Mouse (Mus musculus): Measurements from ENCODE around the gene Rps8. TPM values are rescaled to one million over a fixed set of nuclear protein-coding genes. Genes with fewer than 3 reads are reported as not detected.
"Not testable (repeated sequence)": the region's sequence is repeated elsewhere in the genome, so short reads cannot be mapped to it uniquely, and the experiment has no call there.

Rps8 gene
- 668 and 669 TPM in 2 replicates for polyA plus RNA-seq (2016; fragmentation: Nextera tagmentation; extraction: Ambion mirVana)

- Histone ChIP-seq H3K4me1 (peaks cover 21% of the 10 kb centered on the region), H3K27me3 (no peaks in the 10 kb centered on the region), H3K9me3 (no peaks in the 10 kb centered on the region), H3K4me3 (replicated peaks) (peak within 1 kb of the TSS; percentile 96), H3K9ac (peak within 1 kb of the TSS; percentile 99), H3K4me2 (peak within 1 kb of the TSS; percentile 68), H3K36me3 (replicated peaks) (peaks cover 61% of the 10 kb centered on the region), H3K27ac (peak within 1 kb of the TSS; percentile 96)
- under 1% methylated on average over 49 of the region's 52 CpGs for WGBS
- ATAC-seq (ENCODE audit: low FRiP score) = peak; percentile 95
Measured at GRCm38 (mm10) chr4:117155792-117156355, at the start of gene Rps8. TSS of gene Rps8 (minus strand) at chr4:117156243.

- peak overlapping the region; percentile 57 for H3K27ac ChIP-seq
- no peaks in the 10 kb centered on the region for H3K36me3 ChIP-seq (replicated peaks)
- H3K4me3 ChIP-seq (replicated peaks) = no peak overlapping the region
- H3K27me3 ChIP-seq = no peaks in the 10 kb centered on the region
- ATAC-seq (ENCODE audit: low FRiP score) = no peak
- peaks cover 6% of the 10 kb centered on the region; the same call in 1 of the 2 replicates for H3K4me1 ChIP-seq
- no peaks in the 10 kb centered on the region for H3K9me3 ChIP-seq
- WGBS = 74% methylated on average over 4 of the region's 4 CpGs
- H3K9ac ChIP-seq = 0 out of 2 replicates have a peak overlapping the region, but pooled peaks have one; percentile 51
- peak overlapping the region; percentile 48; the same call in 1 of the 2 replicates for H3K4me2 ChIP-seq
Measured at GRCm38 (mm10) chr4:117202992-117203354, 46.9 kb upstream of the Rps8 start.

GRCm38 (mm10) chr4:117202046-117202991 lies 46.3 kb upstream of the Rps8 start:
- Histone ChIP-seq H3K4me1 (peaks cover 6% of the 10 kb centered on the region; the same call in 1 of the 2 replicates), H3K27me3 (no peaks in the 10 kb centered on the region), H3K4me2 (peak overlapping the region; percentile 48), H3K27ac (peak overlapping the region; percentile 57), H3K9ac (peak overlapping the region; percentile 51), H3K36me3 (replicated peaks) (no peaks in the 10 kb centered on the region), H3K4me3 (replicated peaks) (peak overlapping the region; percentile 22), H3K9me3 (no peaks in the 10 kb centered on the region)
- peak; percentile 79 for ATAC-seq (ENCODE audit: low FRiP score)
- under 1% methylated on average over 25 of the region's 25 CpGs for WGBS

- no peaks in the 10 kb centered on the region for H3K9me3 ChIP-seq
- no peaks in the 10 kb centered on the region for H3K27me3 ChIP-seq
- peaks cover 5% of the 10 kb centered on the region; the same call in 1 of the 2 replicates for H3K4me1 ChIP-seq
- 96% methylated on average over 14 of the region's 14 CpGs for WGBS
- no peaks in the 10 kb centered on the region for H3K36me3 ChIP-seq (replicated peaks)
- H3K27ac ChIP-seq = no peak overlapping the region
- no peak overlapping the region for H3K4me3 ChIP-seq (replicated peaks)
- H3K9ac ChIP-seq = no peak overlapping the region
- H3K4me2 ChIP-seq = no peak overlapping the region
- no peak for ATAC-seq (ENCODE audit: low FRiP score)
Measured at GRCm38 (mm10) chr4:117191804-117192203, 35.8 kb upstream of the Rps8 start.

- no peak for ATAC-seq (ENCODE audit: low FRiP score)
- Histone ChIP-seq H3K4me2 (no peak overlapping the region), H3K27ac (peak overlapping the region; percentile 81), H3K9ac (no peak overlapping the region), H3K36me3 (replicated peaks) (no peaks in the 10 kb centered on the region), H3K4me3 (replicated peaks) (no peak overlapping the region), H3K27me3 (0 out of 2 replicates have a peak, but pooled peaks cover 1% of the 10 kb centered on the region), H3K9me3 (no peaks in the 10 kb centered on the region), H3K4me1 (peaks cover 5% of the 10 kb centered on the region; the same call in 1 of the 2 replicates)
- WGBS = 74% methylated on average over 7 of the region's 7 CpGs
Measured at GRCm38 (mm10) chr4:117190660-117191059, 34.6 kb upstream of the Rps8 start.

- Histone ChIP-seq H3K27ac (peak overlapping the region; percentile 81), H3K4me2 (peak overlapping the region; percentile 45), H3K9ac (peak overlapping the region; percentile 40), H3K36me3 (replicated peaks) (no peaks in the 10 kb centered on the region), H3K4me3 (replicated peaks) (peak overlapping the region; percentile 25; the same call in 1 of the 2 replicates), H3K27me3 (0 out of 2 replicates have a peak, but pooled peaks cover 8% of the 10 kb centered on the region), H3K4me1 (peaks cover 5% of the 10 kb centered on the region; the same call in 1 of the 2 replicates), H3K9me3 (no peaks in the 10 kb centered on the region)
- WGBS = under 1% methylated on average over 9 of the region's 9 CpGs
- peak; percentile 92 for ATAC-seq (ENCODE audit: low FRiP score)
Measured at GRCm38 (mm10) chr4:117189856-117190543, 34.0 kb upstream of the Rps8 start.

GRCm38 (mm10) chr4:117189382-117189855 lies 33.4 kb upstream of the Rps8 start:
- Histone ChIP-seq H3K9me3 (no peaks in the 10 kb centered on the region), H3K27me3 (0 out of 2 replicates have a peak, but pooled peaks cover 10% of the 10 kb centered on the region), H3K9ac (peak overlapping the region; percentile 26; the same call in 1 of the 2 replicates), H3K27ac (peak overlapping the region; percentile 81; the same call in 1 of the 2 replicates), H3K4me2 (peak overlapping the region; percentile 45), H3K4me1 (peaks cover 5% of the 10 kb centered on the region; the same call in 1 of the 2 replicates), H3K4me3 (replicated peaks) (peak overlapping the region; percentile 25), H3K36me3 (replicated peaks) (no peaks in the 10 kb centered on the region)
- under 1% methylated on average over 16 of the region's 16 CpGs for WGBS
- ATAC-seq (ENCODE audit: low FRiP score) = peak; percentile 73

- no peak; the same call in 1 of the 2 replicates for ATAC-seq (ENCODE audit: low FRiP score)
- WGBS = 60% methylated on average over 3 of the region's 3 CpGs
- Histone ChIP-seq H3K4me3 (replicated peaks) (peak overlapping the region; percentile 25), H3K27me3 (0 out of 2 replicates have a peak, but pooled peaks cover 10% of the 10 kb centered on the region), H3K36me3 (replicated peaks) (no peaks in the 10 kb centered on the region), H3K4me1 (peaks cover 5% of the 10 kb centered on the region; the same call in 1 of the 2 replicates), H3K9ac (no peak overlapping the region), H3K27ac (peak overlapping the region; percentile 81; the same call in 1 of the 2 replicates), H3K4me2 (peak overlapping the region; percentile 45), H3K9me3 (no peaks in the 10 kb centered on the region)
Measured at GRCm38 (mm10) chr4:117188969-117189368, 32.9 kb upstream of the Rps8 start.

- Histone ChIP-seq H3K9ac (peak overlapping the region; percentile 59), H3K27ac (0 out of 2 replicates have a peak overlapping the region, but pooled peaks have one; percentile 50), H3K36me3 (replicated peaks) (peaks cover 23% of the 10 kb centered on the region), H3K4me1 (peaks cover 13% of the 10 kb centered on the region), H3K4me3 (replicated peaks) (peak overlapping the region; percentile 72), H3K4me2 (peak overlapping the region; percentile 56)
- H3K27me3 ChIP-seq, H3K9me3 ChIP-seq: not testable (repeated sequence)
- ATAC-seq (ENCODE audit: low FRiP score) = peak; percentile 45
- WGBS = 13% methylated on average over 9 of the region's 9 CpGs
Measured at GRCm38 (mm10) chr4:117182759-117183096, 26.7 kb upstream of the Rps8 start.

GRCm38 (mm10) chr4:117181863-117182758 lies 26.1 kb upstream of the Rps8 start, which contains the start of gene Kif2c:
TSS of gene Kif2c (minus strand) at chr4:117182639.
- WGBS = 1% methylated on average over 42 of the region's 42 CpGs
- Histone ChIP-seq H3K36me3 (replicated peaks) (peaks cover 29% of the 10 kb centered on the region), H3K4me3 (replicated peaks) (peak within 1 kb of the TSS; percentile 72), H3K27me3 (0 out of 2 replicates have a peak, but pooled peaks cover 10% of the 10 kb centered on the region), H3K27ac (peak within 1 kb of the TSS; percentile 75), H3K9ac (peak within 1 kb of the TSS; percentile 71), H3K9me3 (no peaks in the 10 kb centered on the region), H3K4me2 (peak within 1 kb of the TSS; percentile 56), H3K4me1 (peaks cover 13% of the 10 kb centered on the region)
- ATAC-seq (ENCODE audit: low FRiP score) = peak; percentile 97

- H3K9ac ChIP-seq = no peak overlapping the region
- H3K9me3 ChIP-seq = no peaks in the 10 kb centered on the region
- ATAC-seq (ENCODE audit: low FRiP score) = no peak
- no peaks in the 10 kb centered on the region for H3K27me3 ChIP-seq
- H3K27ac ChIP-seq = no peak overlapping the region
- no peak overlapping the region for H3K4me3 ChIP-seq (replicated peaks)
- peaks cover 99% of the 10 kb centered on the region for H3K36me3 ChIP-seq (replicated peaks)
- H3K4me1 ChIP-seq = no peaks in the 10 kb centered on the region
- no peak overlapping the region for H3K4me2 ChIP-seq
- 99% methylated on average over 5 of the region's 5 CpGs for whole genome bisulfite sequencing
Measured at GRCm38 (mm10) chr4:117169936-117170335, 13.9 kb upstream of the Rps8 start.
